Mouse (Mus musculus): ENCODE measurements around the gene Hnrnpul2.

DNA sequence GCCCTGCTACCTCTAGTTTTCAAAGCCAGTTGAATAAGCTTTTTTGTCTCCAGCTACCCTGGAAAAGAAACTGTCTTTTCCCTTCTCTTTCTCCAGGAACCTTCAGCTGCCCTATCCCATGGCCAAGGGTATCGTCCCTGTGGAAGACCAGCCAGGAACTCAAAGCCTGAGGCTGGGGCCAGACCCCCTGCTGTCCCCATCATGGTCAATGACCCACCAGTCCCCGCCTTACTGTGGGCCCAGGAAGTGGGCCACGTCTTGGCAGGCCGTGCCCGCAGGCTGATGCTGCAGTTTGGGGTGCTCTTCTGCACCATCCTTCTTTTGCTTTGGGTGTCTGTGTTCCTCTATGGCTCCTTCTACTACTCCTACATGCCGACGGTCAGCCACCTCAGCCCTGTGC is 21.2 kb downstream of the Hnrnpul2 start:
- TF ChIP-seq CTCF (IDR thresholded peaks at IDR 0.05 in 2 of 3, conservative IDR thresholded peaks at IDR 0.05 in 1 of 3; ENCODE audit: control insufficient read depth in 1 of 3, insufficient read depth in 1 of 3, low read depth in 2 of 3, low read length in 3 of 3, poor library complexity in 1 of 3, severe bottlenecking in 1 of 3) (no peak), TBP (IDR thresholded peaks at IDR 0.05; ENCODE audit: low read depth, low read length) (no peak), POLR2AphosphoS2 (IDR thresholded peaks at IDR 0.05; ENCODE audit: low read length) (no peak)
